Comparison of ENCODE assay signal across 8 mouse cellular contexts in genomic region chr16:36934841-36935620, GRCm38 (mm10). TPM values are rescaled to one million over a fixed set of nuclear protein-coding genes. Genes with fewer than 3 reads are reported as not detected.
DNase-seq lines count a peak whose midpoint lies in the region; ATAC-seq and TF ChIP-seq lines count a peak whose summit lies in the region.

Gene Hcls1, plus strand, starts transcription at chr16:36934983.

- H3K27me3 ChIP-seq in hindbrain, postnatal 0 days (ENCODE audit: insufficient read depth, low read length), result no peaks in the 10 kb centered on the region
- no peaks in the 10 kb centered on the region for H3K27me3 ChIP-seq in hindbrain, embryonic 10.5 days (ENCODE audit: insufficient read depth, poor library complexity, severe bottlenecking)

- H3K27ac ChIP-seq in hindbrain, postnatal 0 days, result peak within 1 kb of the TSS; percentile 22; the same call in 1 of the 2 replicates
- no peak within 1 kb of the TSS for H3K27ac ChIP-seq in hindbrain, embryonic 10.5 days
- H3K27ac ChIP-seq in bone marrow macrophage, adult 2 months (ENCODE audit: insufficient read depth, low read depth, low read length), result peak within 1 kb of the TSS; percentile 85

- no peaks in the 10 kb centered on the region for H3K9me3 ChIP-seq in hindbrain, postnatal 0 days (ENCODE audit: low read length)
- H3K9me3 ChIP-seq in hindbrain, embryonic 10.5 days, result no peaks in the 10 kb centered on the region

- no peak for TF ChIP-seq POLR2A in bone marrow macrophage, adult 2 months (IDR thresholded peaks at IDR 0.05; ENCODE audit: borderline replicate concordance, low read depth, low read length)

- WGBS in hindbrain, postnatal 0 days, result 81% methylated on average over 7 of the region's 7 CpGs
- 85% methylated on average over 7 of the region's 7 CpGs for WGBS in hindbrain, embryonic 10.5 days

- H3K36me3 ChIP-seq in hindbrain, postnatal 0 days (ENCODE audit: insufficient read depth, low read length), result peaks cover 23% of the 10 kb centered on the region
- peaks cover 36% of the 10 kb centered on the region for H3K36me3 ChIP-seq in hindbrain, embryonic 10.5 days

- no peak for DNase-seq in hindbrain, postnatal 0 days (ENCODE audit: low spot score)
- DNase-seq in hindbrain, embryonic 10.5 days (ENCODE audit: low spot score), result no peak
- peak; percentile 64 for DNase-seq in lung, postnatal 25 days (ENCODE audit: low spot score)
- DNase-seq in thymus, postnatal 10 days (ENCODE audit: low spot score in 2 of 2), result peak; percentile 80 to 81
- DNase-seq in cerebellum, adult 9-11 months, result no peak
- no peak for DNase-seq in retina, embryonic 14.5 days (ENCODE audit: low spot score)

- no peak within 1 kb of the TSS for H3K9ac ChIP-seq in hindbrain, postnatal 0 days (replicated peaks; ENCODE audit: low read length)

- H3K4me1 ChIP-seq in hindbrain, postnatal 0 days (ENCODE audit: insufficient read depth, low read length), result no peaks in the 10 kb centered on the region
- no peaks in the 10 kb centered on the region for H3K4me1 ChIP-seq in hindbrain, embryonic 10.5 days (replicated peaks)
- H3K4me1 ChIP-seq in bone marrow macrophage, adult 2 months (ENCODE audit: control insufficient read depth, insufficient read depth, low read length), result peaks cover 66% of the 10 kb centered on the region

- no peak within 1 kb of the TSS for H3K4me3 ChIP-seq in hindbrain, postnatal 0 days (ENCODE audit: low read length)
- no peak within 1 kb of the TSS for H3K4me3 ChIP-seq in hindbrain, embryonic 10.5 days
- peak within 1 kb of the TSS; percentile 65 for H3K4me3 ChIP-seq in bone marrow macrophage, adult 2 months (ENCODE audit: insufficient read depth, low read length)

- TF ChIP-seq CTCF in hindbrain, postnatal 0 days (IDR thresholded peaks at IDR 0.05; ENCODE audit: low read depth), result no peak
- TF ChIP-seq CTCF in bone marrow macrophage, adult 2 months (IDR thresholded peaks at IDR 0.05; ENCODE audit: low read depth, low read length), result no peak

- no peak for ATAC-seq in hindbrain, postnatal 0 days
- peak; percentile 80 to 85 for ATAC-seq in hematopoietic stem cell, adult 5-6 weeks (replicated peaks in 1 of 2; ENCODE audit: insufficient read depth in 1 of 2, low FRiP score in 2 of 2, low TSS enrichment in 1 of 2, low read depth in 1 of 2, poor library complexity in 2 of 2, severe bottlenecking in 2 of 2)

- H3K4me2 ChIP-seq in hindbrain, postnatal 0 days (ENCODE audit: low read depth, low read length), result no peak within 1 kb of the TSS

RNA-seq across cellular contexts. Expression of gene Hcls1, which starts in this region (rescaled TPM):
- 0.78 and 1.7 TPM in 2 replicates for total RNA-seq in hindbrain, postnatal 0 days (2014; rRNA removed)
- polyA plus RNA-seq in hindbrain, postnatal 0 days (2015; fragmentation: Nextera tagmentation; extraction: Ambion mirVana), result 2.1 and 2.2 TPM in 2 replicates
- 2.7 and 2.8 TPM in 2 replicates for polyA plus RNA-seq in hindbrain, embryonic 10.5 days (2016; fragmentation: Nextera tagmentation; extraction: Ambion mirVana)
- 349 and 368 TPM in 2 replicates for polyA plus RNA-seq in bone marrow macrophage, adult 2 months (2012; ENCODE audit: insufficient read depth, insufficient read length, missing spikeins)
- 222 and 289 TPM in 2 replicates for total RNA-seq in hematopoietic stem cell, adult 5-6 weeks (2017)

Comparison
In these comparisons a context has a peak if more than half of its experiments do, and no peak if none do; other contexts are left out.
1. RNA of gene Hcls1 (total RNA-seq): 222 to 289 TPM in hematopoietic stem cell, adult 5-6 weeks; 0.78 to 1.7 TPM in hindbrain, postnatal 0 days; every median in the first group is over 10 times any median in the second.
2. RNA of gene Hcls1 (polyA plus RNA-seq): 349 to 368 TPM in bone marrow macrophage, adult 2 months; 2.7 to 2.8 TPM in hindbrain, embryonic 10.5 days and 2.1 to 2.2 TPM in hindbrain, postnatal 0 days; every median in the first group is over 10 times any median in the second.
3. DNase-seq: peak in lung, postnatal 25 days (single experiment) and thymus, postnatal 10 days (2 of 2); none in hindbrain, postnatal 0 days (single experiment), hindbrain, embryonic 10.5 days (single experiment), cerebellum, adult 9-11 months (single experiment) and retina, embryonic 14.5 days (single experiment).